Mouse (Mus musculus) c-Kit-positive CD71-negative TER-119-negative erythroid progenitor cells, embryonic 14.5 days (primary cell): ENCODE measurements around the gene Tpm4.

Source experiments
- DNase-seq: peaks from one replicate; pipeline ENCODE4 v3.0.0-alpha.2; 2013; ENCODE audit warnings: low read depth

The Tpm4 gene

DNA sequence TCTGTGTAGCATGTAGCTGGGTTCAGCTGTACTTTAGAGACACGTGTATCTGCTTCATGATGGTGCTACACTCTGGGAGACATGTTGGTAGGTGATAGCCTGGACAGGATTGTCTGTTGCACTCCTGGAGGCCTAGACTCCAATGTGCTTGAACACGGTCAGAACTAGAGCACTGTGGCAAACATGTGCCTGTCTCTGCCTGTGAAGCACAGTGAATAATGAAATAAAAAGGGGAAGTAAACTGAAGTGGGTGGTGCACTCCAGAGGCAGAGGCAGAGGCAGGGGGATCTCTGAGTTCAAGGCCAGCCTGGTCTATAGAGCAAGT lies 55.4 kb downstream of the Tpm4 start:
- no peak for DNase-seq

DNA sequence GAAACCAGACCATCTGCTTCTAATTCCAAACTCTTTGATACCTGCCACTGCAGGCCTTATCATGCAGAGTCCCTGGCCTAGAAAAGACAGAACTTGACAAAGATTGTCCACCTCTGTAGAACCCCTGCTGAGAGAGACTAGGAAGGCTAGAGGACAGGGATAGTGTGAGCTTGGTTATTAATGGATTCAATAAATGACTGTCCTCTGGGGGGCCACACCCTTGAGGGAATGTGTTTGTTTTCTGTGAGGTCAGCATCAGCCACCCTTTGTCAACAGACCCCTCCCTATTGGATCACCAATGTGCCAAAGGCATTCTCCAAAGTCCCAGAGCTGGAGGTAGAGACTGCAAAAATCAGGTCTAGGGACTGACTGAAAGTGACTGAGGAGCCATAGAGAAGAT lies 57.3 kb downstream of the Tpm4 start:
- no peak for DNase-seq

DNA sequence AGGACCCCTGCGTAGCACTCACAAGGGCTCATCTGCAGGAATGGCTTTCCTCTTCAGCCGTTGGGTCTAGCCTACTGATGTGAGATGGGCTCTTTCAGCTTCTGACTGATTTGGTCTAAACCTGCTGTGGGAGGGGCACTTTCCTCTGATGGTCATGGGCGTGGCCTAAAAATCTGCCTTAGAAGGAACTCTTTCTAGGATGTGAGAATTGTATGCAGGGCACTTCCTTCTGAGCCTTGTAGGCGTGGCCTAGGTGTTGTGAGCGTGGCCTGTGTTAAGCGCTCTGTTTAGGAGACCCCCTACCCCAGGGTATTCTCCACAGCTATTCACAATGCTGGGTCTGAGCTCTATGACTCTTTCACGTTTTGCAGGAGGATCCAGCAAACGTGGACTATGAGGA lies 63.2 kb downstream of the Tpm4 start:
- DNase-seq = no peak
